ENCODE assay signal across 13 mouse cellular contexts in the genomic region with DNA sequence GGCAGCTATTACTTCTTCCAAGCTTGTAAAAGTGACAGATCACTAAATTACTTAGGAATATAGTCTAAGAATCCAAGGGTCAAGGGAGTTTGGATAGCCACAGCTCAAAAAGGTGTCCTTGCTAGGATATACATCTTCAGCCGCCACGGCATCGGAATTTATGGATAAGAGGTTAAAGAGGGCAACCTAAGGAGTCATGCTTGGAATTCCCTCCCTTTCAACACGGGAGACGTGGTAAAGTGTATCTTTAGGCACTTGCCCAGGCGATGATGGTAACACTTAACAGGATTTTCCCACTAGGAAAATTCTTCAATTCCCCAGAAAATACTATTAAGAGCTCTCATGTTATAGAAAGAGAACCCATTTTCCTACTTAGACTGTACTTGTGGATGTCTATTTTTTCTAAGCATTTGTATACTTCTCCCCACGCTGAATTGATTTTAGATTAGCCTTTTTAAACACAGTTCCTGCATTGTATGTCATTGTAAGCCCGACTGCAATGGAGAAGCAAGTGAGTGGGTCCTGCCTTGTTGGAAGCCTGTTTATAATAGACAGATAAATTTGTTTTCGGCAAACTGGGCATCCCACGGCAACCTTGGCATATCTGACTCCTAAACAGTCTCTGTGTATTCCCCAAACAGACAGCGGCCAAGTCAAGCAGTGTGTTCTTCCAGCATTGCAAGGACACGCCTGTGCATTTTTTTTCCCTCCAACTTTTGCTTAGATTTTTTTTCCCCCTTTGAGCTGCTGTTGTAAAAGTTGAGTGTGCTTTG.
DNase-seq lines count a peak whose midpoint lies in the region; ATAC-seq and TF ChIP-seq lines count a peak whose summit lies in the region.
"Had no signal": no experiment of that assay in that cellular context is flagged by ENCODE, and none has a peak within 500 bp of the region (broad histone marks: within the 10 kb centered on the region; RNA-seq: fewer than 3 reads in every experiment).

No protein-coding gene starts in this region.

- peak overlapping the region; percentile 65 for H3K27ac ChIP-seq in kidney, embryonic 15.5 days
- 0 out of 2 replicates have a peak overlapping the region, but pooled peaks have one; percentile 26 for H3K27ac ChIP-seq in brown adipose tissue, adult 24 weeks (replicated peaks; ENCODE audit: low read depth, low read length)
- H3K27ac ChIP-seq in heart, postnatal 0 days (ENCODE audit: low read depth): no peak overlapping the region

- no peaks in the 10 kb centered on the region for H3K9me3 ChIP-seq in kidney, embryonic 15.5 days (replicated peaks)
- no peaks in the 10 kb centered on the region for H3K9me3 ChIP-seq in heart, postnatal 0 days (replicated peaks; ENCODE audit: control insufficient read depth, low read length)
- H3K9me3 ChIP-seq: G1E had no signal

- no peak overlapping the region for H3K4me3 ChIP-seq in kidney, embryonic 15.5 days (replicated peaks)
- H3K4me3 ChIP-seq in brown adipose tissue, adult 24 weeks (ENCODE audit: insufficient read depth, low read depth, low read length): no peak overlapping the region
- H3K4me3 ChIP-seq in heart, postnatal 0 days (ENCODE audit: low read depth, low read length): no peak overlapping the region

- H3K9ac ChIP-seq in kidney, embryonic 15.5 days: no peak overlapping the region
- no peak overlapping the region for H3K9ac ChIP-seq in heart, postnatal 0 days (replicated peaks; ENCODE audit: low read depth, low read length)

- peak; percentile 44 for DNase-seq in adrenal gland, adult 2 months
- no peak for DNase-seq in adrenal gland, postnatal 4 days (ENCODE audit: low spot score in 2 of 2)
- no peak for DNase-seq in kidney, adult 9 months
- peak; percentile 6 for DNase-seq in heart, postnatal 0 days (ENCODE audit: low spot score)
- DNase-seq in retina, postnatal 1 day: no peak
- DNase-seq in kidney, postnatal 36 days: no peak
- DNase-seq: cerebellum, adult 9-10 months; spleen, adult 18-20 months had no signal

- peak overlapping the region; percentile 1 for H3K4me2 ChIP-seq in kidney, embryonic 15.5 days
- peak overlapping the region; percentile 41 for H3K4me2 ChIP-seq in heart, postnatal 0 days (ENCODE audit: low read depth, low read length)
- H3K4me2 ChIP-seq: liver, embryonic 11.5 days had no signal

- no peaks in the 10 kb centered on the region for H3K27me3 ChIP-seq in kidney, embryonic 15.5 days
- H3K27me3 ChIP-seq in heart, postnatal 0 days (ENCODE audit: control insufficient read depth, insufficient read depth, low read length): no peaks in the 10 kb centered on the region

- TF ChIP-seq CTCF in heart, postnatal 0 days (IDR thresholded peaks at IDR 0.05; ENCODE audit: low read depth): no peak

- H3K36me3 ChIP-seq in kidney, embryonic 15.5 days: no peaks in the 10 kb centered on the region
- no peaks in the 10 kb centered on the region for H3K36me3 ChIP-seq in heart, postnatal 0 days (replicated peaks; ENCODE audit: control insufficient read depth, insufficient read depth, low read length)
- H3K36me3 ChIP-seq: G1E had no signal

- H3K4me1 ChIP-seq in kidney, embryonic 15.5 days: peaks cover 43% of the 10 kb centered on the region
- no peaks in the 10 kb centered on the region for H3K4me1 ChIP-seq in brown adipose tissue, adult 24 weeks (ENCODE audit: control insufficient read depth, insufficient read depth, insufficient read length, low read length)
- H3K4me1 ChIP-seq in heart, postnatal 0 days (ENCODE audit: control insufficient read depth, insufficient read depth): peaks cover 17% of the 10 kb centered on the region

- ATAC-seq in kidney, embryonic 15.5 days (replicated peaks; ENCODE audit: low FRiP score): 0 out of 2 replicates have a peak, but pooled peaks have one; percentile 22
- ATAC-seq in heart, postnatal 0 days (ENCODE audit: insufficient read depth, low read depth): no peak; the same call in 1 of the 2 replicates
- ATAC-seq: forebrain, embryonic 14.5 days had no signal

- WGBS in kidney, embryonic 15.5 days: 29% methylated on average over 12 of the region's 12 CpGs
- 35% methylated on average over 12 of the region's 12 CpGs for WGBS in heart, postnatal 0 days

- no peak for TF ChIP-seq EP300 in heart, postnatal 0 days (IDR thresholded peaks at IDR 0.05; ENCODE audit: low read depth)

Comparison
In these comparisons a context has a peak if more than half of its experiments do, and no peak if none do; other contexts are left out.
1. DNase-seq: peak in adrenal gland, adult 2 months (single experiment) and heart, postnatal 0 days (single experiment); none in adrenal gland, postnatal 4 days (0 of 2), kidney, adult 9 months (single experiment), retina, postnatal 1 day (single experiment) and kidney, postnatal 36 days (0 of 2).